Mouse (Mus musculus): ENCODE measurements at regions not wholly inside any gene's neighbourhood (a gene's known extent, or its start where the extent isn't known, plus 50 kb on each side); places are given as distances from the start of the nearest gene placed in this dataset.

DNA sequence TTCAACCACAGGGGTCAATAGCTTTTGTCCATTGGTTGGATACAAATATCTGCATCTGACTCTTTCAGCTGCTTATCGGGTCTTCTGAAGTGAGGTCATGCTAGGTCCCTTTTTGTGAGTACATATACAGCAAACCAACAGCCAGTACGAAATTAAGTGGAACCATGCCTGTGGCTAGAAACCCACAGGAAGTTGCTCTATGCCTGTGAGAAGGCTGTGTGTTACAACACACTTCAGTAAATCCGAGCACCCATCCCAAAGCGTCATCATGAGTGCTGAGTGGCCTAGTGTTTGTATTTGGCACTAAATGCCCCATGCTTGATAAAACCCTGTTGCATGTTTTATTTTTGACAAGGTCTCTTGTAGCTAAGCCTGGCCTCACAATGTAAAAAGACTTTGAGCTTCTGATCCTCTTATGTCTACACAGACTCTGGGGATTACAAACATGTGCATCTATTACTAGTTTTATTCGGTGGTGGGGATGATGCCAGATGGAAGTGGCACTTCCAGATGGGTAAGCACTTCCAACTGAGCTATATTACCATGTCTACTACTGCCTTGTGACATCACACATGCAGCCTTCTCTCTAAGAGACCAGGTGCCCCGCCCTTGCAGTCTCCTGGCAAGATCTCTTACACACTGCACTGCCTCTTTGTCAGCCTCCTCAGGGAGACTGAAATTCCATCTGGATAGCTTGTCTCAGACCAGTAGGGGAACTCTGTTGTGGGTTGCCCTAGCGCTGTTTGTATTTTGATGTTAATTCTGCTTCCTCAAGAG lies 117.3 kb downstream of the Ankrd16 start:
- Histone ChIP-seq H3K27me3 (ENCODE audit: control insufficient read depth in 1 of 2, insufficient read depth in 2 of 2, low read length in 2 of 2) (no peaks in the 10 kb centered on the region), H3K9ac (ENCODE audit: control insufficient read depth, low read depth, low read length, poor library complexity, severe bottlenecking) (no peak overlapping the region), H3K4me3 (ENCODE audit: control insufficient read depth in 1 of 2, insufficient read depth in 1 of 2, low read depth in 2 of 2, low read length in 2 of 2) (no peak overlapping the region), H3K36me3 (ENCODE audit: control insufficient read depth in 1 of 2, insufficient read depth in 2 of 2, low read length in 2 of 2) (no peaks in the 10 kb centered on the region), H3K79me2 (ENCODE audit: control insufficient read depth, insufficient read depth, low read length, poor library complexity) (no peaks in the 10 kb centered on the region), H3K4me1 (ENCODE audit: control insufficient read depth in 1 of 2, insufficient read depth in 2 of 2, low read length in 2 of 2) (no peaks in the 10 kb centered on the region), H3K27ac (ENCODE audit: control insufficient read depth, low read depth, low read length) (no peak overlapping the region), H3K9me3 (replicated peaks; ENCODE audit: insufficient read depth, low read length) (no peaks in the 10 kb centered on the region)
- DNase-seq (ENCODE audit: low read depth, low spot score) = no peak
- TF ChIP-seq MYC (IDR thresholded peaks at IDR 0.05; ENCODE audit: low read depth, low read length) = no peak
- no peak for TF ChIP-seq NRF1 (IDR thresholded peaks at IDR 0.05; ENCODE audit: insufficient read depth, low read depth, low read length, poor library complexity, severe bottlenecking)
- no peak for TF ChIP-seq MAFK (IDR thresholded peaks at IDR 0.05; ENCODE audit: borderline replicate concordance, low read depth, low read length)
- TF ChIP-seq JUND (IDR thresholded peaks at IDR 0.05; ENCODE audit: low read depth, low read length) = no peak
- no peak for TF ChIP-seq TCF12 (IDR thresholded peaks at IDR 0.05; ENCODE audit: low read depth, low read length)
- no peak for TF ChIP-seq MXI1 (IDR thresholded peaks at IDR 0.05; ENCODE audit: low read depth, low read length)
- no peak for TF ChIP-seq ZMIZ1 (IDR thresholded peaks at IDR 0.05; ENCODE audit: low read depth, low read length)
- TF ChIP-seq USF2 (IDR thresholded peaks at IDR 0.05; ENCODE audit: borderline replicate concordance in 1 of 2, insufficient read depth in 1 of 2, low read depth in 1 of 2, low read length in 2 of 2) = no peak
- no peak for TF ChIP-seq TAL1 (IDR thresholded peaks at IDR 0.05; ENCODE audit: low read length)
- no peak for TF ChIP-seq EP300 (IDR thresholded peaks at IDR 0.05; ENCODE audit: low read depth in 1 of 2, low read length in 2 of 2)
- no peak for TF ChIP-seq USF1 (IDR thresholded peaks at IDR 0.05; ENCODE audit: low read depth, low read length)
- no peak for TF ChIP-seq POLR2A (IDR thresholded peaks at IDR 0.05; ENCODE audit: control insufficient read depth in 1 of 2, insufficient read depth in 1 of 2, low read depth in 1 of 2, low read length in 2 of 2, poor library complexity in 1 of 2)
- no peak for TF ChIP-seq MYB (IDR thresholded peaks at IDR 0.05; ENCODE audit: low read depth, low read length)

DNA sequence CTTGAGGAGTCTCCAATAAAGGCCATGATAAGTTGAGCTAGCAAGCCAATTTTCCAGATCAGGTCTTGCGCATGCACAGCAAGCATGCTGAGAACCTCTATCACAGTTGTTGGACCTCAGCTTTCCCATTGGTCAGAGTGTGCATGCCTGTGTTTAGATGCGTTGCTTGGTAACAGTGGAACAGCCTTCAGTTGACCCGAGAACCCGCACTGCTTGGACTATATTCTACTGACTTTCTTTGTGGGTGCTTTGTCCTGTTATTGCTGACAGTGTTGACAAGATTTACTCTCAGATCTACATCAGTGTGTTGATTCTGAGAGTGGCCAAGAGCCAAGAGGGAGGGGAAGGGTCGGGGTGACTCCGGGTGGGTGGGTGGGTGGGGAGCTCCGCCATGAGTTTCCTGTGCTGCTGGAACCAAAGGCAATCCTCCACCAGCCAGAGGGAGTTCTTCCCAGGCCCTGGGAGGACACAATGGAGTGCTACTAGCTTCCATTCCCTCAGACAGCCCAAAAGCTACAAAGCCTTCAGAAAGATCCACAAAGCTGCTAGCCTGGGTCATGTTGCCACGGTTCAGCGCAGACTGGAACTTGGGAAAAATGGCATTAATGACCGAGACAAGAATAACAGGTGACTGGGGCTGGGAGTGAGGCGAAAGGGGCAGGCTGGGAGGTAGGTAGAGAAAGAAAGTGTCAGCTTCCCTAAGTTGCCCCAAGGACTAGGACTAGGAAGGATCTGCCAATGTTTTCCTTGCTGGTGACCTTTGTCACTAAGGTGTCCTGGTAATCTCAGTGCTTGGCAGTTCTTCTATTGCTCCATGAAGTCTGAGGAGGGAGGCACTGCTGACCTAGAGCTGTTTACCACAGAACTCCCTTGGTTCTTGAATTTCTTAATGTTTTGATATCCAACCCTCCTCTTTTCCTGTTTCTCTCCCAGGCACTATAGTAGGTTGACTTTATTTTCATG lies 122.3 kb downstream of the Ankrd16 start:
- no peak overlapping the region for H3K4me3 ChIP-seq (ENCODE audit: control insufficient read depth in 1 of 2, insufficient read depth in 1 of 2, low read depth in 2 of 2, low read length in 2 of 2)
- H3K4me1 ChIP-seq (ENCODE audit: control insufficient read depth in 1 of 2, insufficient read depth in 2 of 2, low read length in 2 of 2) = no peaks in the 10 kb centered on the region
- no peak overlapping the region for H3K9ac ChIP-seq (ENCODE audit: control insufficient read depth, low read depth, low read length, poor library complexity, severe bottlenecking)
- H3K9me3 ChIP-seq (replicated peaks; ENCODE audit: insufficient read depth, low read length) = no peaks in the 10 kb centered on the region
- no peaks in the 10 kb centered on the region for H3K27me3 ChIP-seq (ENCODE audit: control insufficient read depth in 1 of 2, insufficient read depth in 2 of 2, low read length in 2 of 2)
- no peak for TF ChIP-seq TAL1 (IDR thresholded peaks at IDR 0.05; ENCODE audit: low read length)
- TF ChIP-seq ZC3H11A (IDR thresholded peaks at IDR 0.05; ENCODE audit: low read depth, low read length) = no peak
- TF ChIP-seq ZMIZ1 (IDR thresholded peaks at IDR 0.05; ENCODE audit: low read depth, low read length) = no peak
- TF ChIP-seq ELF1 (IDR thresholded peaks at IDR 0.05; ENCODE audit: low read depth, low read length) = no peak
- no peak for TF ChIP-seq BHLHE40 (IDR thresholded peaks at IDR 0.05; ENCODE audit: borderline replicate concordance, low read depth, low read length)
- TF ChIP-seq MXI1 (IDR thresholded peaks at IDR 0.05; ENCODE audit: low read depth, low read length) = no peak
- H3K27ac ChIP-seq (ENCODE audit: control insufficient read depth, low read depth, low read length) = no peak overlapping the region
- H3K79me2 ChIP-seq (ENCODE audit: control insufficient read depth, insufficient read depth, low read length, poor library complexity) = no peaks in the 10 kb centered on the region
- no peak for DNase-seq (ENCODE audit: low read depth, low spot score)
- no peaks in the 10 kb centered on the region for H3K36me3 ChIP-seq (ENCODE audit: control insufficient read depth in 1 of 2, insufficient read depth in 2 of 2, low read length in 2 of 2)
